Mouse (Mus musculus) megakaryocyte, embryonic 14.5 days (primary cell): ENCODE measurements around the gene Abcg4.

Source experiments
- FLI1 ChIP-seq: IDR thresholded peaks from 2 replicates; pipeline ENCODE4 v1.6.1; 2012; ENCODE audit warnings: low read length, inconsistent platforms, mixed read lengths
- GATA1 ChIP-seq: IDR thresholded peaks from 3 replicates; pipeline ENCODE4 v1.6.1; 2012; ENCODE audit warnings: mixed read lengths, low read length, inconsistent platforms, borderline replicate concordance

- TF ChIP-seq GATA1 (no peak), FLI1 (no peak)
Measured at GRCm38 (mm10) chr9:44239447-44239846, 49.0 kb downstream of the Abcg4 start.
